Mouse (Mus musculus): ENCODE data around the gene Zfyve26.
"Not testable (repeated sequence)": the region's sequence is repeated elsewhere in the genome, so short reads cannot be mapped to it uniquely, and the experiment has no call there.

The Zfyve26 gene

DNA sequence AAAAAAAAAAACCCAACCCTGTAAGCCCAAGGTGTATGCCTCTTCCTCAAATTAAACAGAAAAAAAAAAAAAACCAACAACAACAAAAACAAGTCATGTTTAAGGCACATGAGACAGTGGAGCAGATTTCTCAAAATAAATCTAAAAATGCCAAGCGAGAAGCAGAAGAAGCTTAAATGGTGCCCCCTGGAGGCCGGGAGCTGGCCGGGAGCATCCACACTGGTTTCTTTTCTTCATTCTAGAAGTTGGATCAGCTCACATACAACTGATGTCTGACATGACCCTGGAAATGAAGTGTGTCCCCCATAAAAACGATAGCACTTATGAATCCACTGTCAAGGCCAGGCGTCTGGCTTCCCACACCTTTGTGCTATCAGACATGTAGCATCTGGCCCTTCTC, 35.1 kb downstream of the Zfyve26 start:
- DNase-seq (ENCODE audit: low read depth, low spot score), result peak; percentile 2

DNA sequence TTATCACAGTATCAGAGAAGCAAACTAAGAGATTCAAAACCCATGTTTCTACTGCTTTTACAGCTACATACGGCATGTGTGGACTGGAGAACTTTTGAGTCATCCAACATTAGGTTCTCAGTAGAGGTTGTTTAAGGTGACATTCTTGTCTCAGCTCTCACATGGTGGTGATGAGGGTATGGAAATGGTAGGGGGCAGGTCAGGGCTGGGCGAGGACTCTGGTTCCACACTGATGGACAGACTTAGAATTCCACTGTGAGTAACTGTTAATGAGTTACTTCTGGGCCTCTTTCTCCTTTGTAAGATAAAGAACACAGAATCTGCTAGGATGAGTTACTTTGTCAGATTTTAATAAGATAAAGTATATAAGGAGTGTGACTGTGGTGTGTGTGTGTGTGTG, 36.0 kb downstream of the Zfyve26 start:
- DNase-seq (ENCODE audit: low read depth, low spot score), result no peak

DNA sequence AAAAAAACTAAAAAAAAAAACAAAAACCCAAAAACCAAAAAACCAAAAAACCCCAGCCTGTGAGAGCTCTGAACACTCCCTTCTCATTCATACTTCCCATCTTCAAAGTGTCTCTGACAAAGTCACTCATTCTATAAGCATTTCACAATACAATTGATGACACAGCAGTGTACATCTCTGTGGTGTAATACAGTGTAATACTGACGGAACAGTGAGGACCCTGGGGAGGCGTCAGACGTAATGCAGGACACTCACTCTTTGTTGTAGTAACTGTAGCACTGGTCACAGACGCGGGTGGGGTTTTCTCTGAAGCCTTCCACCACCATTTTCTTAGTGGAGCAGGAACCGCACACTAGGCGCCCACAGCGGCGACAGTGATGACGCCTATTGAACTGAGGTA, 41.1 kb downstream of the Zfyve26 start:
- DNase-seq (ENCODE audit: low read depth, low spot score), result no peak

DNA sequence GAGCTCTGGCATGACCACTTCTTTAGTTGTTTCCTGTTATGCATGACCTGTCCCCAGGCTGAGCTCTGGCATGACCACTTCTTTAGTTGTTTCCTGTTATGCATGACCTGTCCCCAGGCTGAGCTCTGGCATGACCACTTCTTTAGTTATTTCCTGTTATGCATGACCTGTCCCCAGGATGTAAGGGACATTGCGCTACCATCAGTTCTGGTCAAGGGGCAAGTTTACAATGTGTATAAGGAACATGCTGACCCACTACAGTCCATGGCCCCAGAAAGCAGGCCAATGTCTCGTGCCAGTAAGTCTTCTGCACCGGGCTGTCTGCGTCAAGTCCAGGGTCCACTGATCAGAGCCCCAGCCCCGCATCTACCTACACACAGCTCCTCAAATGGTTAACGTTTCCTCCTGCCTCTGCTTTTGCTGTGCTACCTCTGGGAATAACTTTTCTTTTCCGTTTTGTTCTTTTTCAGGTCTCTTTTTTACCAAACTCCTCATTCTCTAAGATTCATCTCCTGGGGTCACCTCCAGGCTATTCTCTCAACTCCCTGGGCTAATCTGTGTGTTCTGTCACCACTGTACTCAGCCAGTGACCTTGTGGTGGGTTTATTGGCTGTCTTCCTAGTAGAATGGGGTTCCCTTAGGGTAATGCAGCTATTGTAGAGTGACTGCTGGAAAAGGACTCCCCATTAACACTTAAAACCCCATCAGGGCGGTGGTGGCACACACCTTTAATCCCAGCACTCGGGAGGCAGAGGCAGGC, 42.6 kb downstream of the Zfyve26 start:
- no peak for DNase-seq (ENCODE audit: low read depth, low spot score)

DNA sequence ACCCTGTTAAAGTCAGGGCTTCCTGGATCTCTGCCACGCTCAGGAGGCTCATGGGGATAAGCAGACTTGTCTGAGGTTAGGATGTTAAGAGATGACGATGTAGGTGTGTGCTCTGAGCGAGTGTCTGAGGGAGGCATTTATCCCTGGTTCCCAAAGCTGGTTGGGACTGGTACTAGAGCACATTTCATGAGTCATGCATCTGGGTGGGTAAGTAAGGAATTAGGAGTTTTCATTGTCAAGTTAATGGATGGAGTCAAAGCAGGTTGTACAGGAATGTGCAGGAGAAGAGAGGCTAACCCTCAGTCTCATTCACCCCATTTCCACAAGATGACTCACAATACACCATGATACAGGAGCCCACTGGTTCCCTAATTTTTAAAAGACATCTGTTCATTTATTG, 48.0 kb downstream of the Zfyve26 start:
- DNase-seq (ENCODE audit: low read depth, low spot score), result no peak

DNA sequence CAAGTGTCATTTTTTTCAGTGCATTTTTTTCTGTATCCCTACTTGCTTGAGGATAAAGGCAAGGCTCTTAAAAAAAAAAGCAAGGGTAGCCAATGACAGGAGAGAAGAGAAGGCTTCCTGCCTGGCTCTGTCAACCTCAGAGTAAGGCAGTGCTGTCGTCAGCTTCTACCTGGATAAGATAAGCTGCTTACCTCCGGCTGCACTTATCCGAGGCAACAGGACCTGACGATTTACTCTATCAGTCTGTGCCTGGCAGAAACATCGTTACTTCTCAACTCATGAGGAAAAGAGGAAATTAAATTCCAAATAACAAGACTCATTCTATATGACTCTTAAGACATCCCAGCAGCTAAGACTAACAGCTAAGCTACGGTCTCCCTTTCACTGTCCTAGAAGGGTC, 53.2 kb downstream of the Zfyve26 start:
- DNase-seq (ENCODE audit: low read depth, low spot score), result no peak

DNA sequence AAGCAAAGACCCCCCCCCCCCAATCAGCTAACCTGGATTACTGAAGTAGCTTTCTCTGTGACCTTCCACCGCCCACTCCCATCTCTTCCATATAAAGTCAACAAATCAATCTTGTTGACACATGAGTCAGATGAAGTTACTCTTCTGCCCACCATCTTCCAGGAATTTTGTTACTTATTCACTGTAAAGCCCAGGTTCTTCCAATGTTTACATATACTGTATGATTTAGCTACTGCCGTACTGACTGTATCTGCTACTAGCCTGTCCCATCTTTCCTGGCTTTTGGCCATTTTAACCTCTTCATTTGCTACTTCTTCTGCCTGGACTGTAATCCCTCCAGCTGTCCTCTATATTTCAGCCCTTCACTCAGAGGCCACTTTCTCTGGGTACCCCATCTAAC, 54.1 kb downstream of the Zfyve26 start:
- DNase-seq (ENCODE audit: low read depth, low spot score), result no peak

DNA sequence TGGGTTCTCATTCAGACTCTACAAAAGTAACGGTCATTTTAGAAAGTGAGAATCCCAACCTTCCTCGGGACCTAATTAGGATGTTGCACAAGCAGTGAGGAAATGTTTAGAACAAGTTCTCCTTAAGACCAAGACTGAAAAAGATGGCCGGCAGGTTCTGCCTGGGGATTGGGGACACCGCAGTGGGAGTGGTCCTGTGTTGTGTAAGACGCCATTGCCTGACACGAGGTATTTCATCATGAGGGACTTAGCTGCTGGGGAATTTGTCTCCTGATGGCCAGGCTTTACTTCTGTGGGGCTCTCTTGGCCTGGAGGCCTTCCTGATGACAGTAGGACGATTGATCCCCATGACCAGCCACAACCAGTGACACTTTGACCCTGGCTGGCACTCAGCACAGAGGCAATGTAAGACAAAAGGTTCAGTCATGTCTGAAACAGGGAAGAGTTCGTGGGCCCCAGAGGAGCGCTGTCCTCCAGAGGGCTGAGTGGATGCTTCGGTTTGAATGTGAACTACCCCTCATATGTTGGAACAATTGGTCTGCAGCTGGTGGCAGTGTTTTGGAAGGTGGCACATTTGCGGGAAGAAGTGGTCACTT, 60.5 kb downstream of the Zfyve26 start:
- DNase-seq (ENCODE audit: low read depth, low spot score), result no peak

DNA sequence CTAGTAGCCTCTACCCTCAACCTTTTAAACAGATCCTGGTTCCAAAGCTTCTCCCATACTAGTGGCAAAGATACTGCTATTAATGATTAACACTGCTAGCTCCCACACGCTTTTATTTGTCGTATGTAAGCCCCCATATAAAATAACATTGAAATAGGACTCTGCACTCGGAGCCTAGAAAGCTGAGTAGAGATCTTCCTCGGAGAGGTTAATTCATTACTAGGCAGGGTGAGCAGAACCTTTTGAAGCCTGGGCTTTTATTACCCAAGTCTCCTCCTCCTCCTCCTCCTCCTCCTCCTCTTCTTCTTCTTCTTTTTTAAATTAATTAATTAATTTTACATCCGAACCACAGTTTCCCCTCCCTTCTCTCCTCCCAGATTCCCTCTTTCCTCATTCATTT, 78.6 kb downstream of the Zfyve26 start:
- no peak for DNase-seq (ENCODE audit: low read depth, low spot score)

DNA sequence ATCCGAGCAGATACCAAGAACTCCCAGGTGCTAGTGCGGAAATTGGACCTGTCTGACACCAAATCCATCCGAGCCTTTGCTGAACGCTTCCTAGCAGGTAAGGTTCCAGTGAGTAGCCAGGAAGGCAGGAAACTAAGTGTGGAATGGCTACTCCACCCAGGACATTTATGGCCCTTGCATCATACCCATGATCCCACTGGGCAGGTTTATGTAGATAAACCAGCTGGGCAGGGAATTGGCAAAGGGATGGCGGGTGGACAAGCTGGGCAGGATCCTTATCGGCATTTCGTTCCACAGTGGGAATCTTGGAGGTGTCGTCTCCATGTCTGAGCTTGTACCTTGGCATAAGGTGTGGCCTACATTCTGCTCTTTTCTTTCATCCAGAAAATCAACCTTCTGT, 84.7 kb downstream of the Zfyve26 start:
- DNase-seq (ENCODE audit: low read depth, low spot score), result no peak

DNA sequence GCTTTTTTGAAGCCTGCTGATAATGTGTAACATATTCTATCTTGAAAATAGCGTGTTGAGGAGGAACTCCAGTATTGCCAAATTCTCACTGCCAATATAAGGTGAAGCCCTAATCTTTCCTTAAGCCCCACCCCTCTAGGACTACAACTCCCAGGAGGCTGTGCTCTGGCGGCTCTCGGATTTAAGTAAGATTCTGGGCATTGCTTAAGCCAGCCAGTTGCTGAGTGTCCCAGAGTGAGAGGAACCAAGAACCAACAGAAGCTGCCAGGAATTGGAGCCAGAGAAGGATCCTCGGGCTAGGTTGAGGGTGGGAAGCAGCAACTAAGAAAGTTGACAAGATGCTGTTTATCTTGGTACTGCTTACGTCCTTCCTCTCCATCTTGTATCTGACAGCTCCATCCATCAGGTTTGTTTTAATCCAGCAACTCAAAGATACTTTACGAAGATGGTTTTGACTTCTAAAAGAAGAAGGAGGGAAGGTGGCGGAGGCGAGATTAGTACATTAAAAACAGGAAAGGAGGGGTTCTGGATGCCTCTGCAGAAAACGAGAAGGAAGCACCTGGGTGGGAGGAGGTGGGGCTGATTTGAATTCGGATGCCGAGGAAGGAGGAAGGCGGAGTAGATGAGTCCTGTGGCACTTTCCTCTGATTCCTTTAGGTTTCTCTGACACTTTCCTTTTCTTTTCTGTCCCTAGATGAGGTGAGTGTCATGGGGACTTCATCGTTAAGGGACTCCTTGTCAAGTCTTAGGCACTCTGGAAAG, 87.2 kb downstream of the Zfyve26 start, which contains the start of gene Rdh12:
Rdh12 (plus strand) TSS at position 212 of the 762 bp plus-strand sequence.
- no peak for DNase-seq (ENCODE audit: low read depth, low spot score)

DNA sequence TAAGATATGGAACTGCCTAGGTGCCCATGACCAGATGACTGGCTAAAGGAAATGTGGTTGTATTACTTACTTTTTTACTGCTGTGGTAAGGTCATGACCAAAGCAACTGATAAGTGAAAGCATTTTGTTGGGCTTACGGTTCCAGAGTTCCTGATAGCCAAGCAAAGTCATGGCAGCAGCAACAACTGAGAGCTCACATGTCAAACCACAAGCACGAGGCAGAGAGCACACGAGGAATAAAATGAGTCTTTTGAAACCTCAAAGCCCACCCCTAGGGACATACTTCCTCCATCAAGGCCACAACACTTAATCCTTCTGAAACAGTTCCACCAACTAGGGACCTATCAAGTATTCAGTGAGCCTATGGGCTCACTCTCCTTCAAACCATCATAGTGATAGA, 94.2 kb downstream of the Zfyve26 start:
- no peak for DNase-seq (ENCODE audit: low read depth, low spot score)

DNA sequence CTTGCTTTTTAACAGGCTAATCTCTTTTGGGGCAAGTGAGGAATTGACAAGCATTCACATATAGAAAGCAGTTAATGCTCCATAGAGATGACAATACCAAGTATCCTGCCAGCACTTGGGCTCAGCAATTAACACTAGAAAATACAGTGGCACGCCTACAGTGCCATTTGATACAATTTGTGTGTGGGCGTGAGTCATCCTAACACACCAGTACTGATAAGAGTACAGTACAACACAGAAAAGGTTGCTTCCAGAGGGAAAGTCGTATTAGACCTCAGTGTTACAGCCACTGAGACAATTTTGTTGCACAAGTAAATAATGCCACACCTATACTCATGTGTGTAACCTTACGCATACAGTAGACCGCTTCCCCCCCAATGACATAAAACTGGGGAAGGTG, 99.0 kb downstream of the Zfyve26 start:
- no peak for DNase-seq (ENCODE audit: low read depth, low spot score)

DNA sequence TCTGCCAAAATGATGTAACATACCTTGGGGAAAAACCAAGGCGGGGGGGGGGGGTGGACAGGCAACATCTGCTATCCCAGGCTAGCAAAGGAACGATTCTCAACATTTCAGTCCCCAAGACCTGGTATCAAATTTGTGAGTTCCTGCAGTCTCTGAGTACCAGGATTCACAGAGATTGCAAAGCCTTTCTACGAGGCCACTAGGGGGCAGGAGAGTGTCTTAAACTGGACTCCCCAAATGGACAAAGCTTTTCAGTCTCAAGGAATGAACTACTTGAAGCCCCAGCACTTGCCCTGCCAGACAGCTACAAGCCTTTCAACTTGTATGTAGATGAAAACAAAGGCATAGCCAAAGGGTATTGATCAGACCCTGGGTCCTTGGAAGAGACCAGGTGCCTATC, 102.7 kb downstream of the Zfyve26 start:
- no peak for DNase-seq (ENCODE audit: low read depth, low spot score)

DNA sequence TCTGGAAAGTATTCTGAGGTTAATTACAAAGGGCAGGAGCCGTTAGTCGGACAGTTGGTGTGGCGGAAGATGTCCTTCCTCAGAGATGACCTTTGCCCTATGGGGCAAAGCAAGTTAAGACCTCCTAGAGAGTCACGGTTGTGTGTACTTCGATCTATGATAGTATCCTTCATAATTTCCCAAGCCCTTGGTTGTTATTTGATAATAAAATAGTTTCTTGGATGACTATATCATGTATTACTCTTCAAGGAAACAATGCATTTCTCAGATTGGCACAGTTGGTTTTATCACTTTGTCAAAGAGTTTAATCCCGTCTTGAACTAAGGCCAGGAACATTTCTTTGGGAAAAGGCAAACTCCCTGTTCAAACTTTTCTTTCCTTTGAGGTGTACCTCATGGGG, 103.9 kb downstream of the Zfyve26 start, which contains the start of gene Rdh11:
Rdh11 (minus strand) TSS at position 101 of the 400 bp plus-strand sequence.
- no peak for DNase-seq (ENCODE audit: low read depth, low spot score)

DNA sequence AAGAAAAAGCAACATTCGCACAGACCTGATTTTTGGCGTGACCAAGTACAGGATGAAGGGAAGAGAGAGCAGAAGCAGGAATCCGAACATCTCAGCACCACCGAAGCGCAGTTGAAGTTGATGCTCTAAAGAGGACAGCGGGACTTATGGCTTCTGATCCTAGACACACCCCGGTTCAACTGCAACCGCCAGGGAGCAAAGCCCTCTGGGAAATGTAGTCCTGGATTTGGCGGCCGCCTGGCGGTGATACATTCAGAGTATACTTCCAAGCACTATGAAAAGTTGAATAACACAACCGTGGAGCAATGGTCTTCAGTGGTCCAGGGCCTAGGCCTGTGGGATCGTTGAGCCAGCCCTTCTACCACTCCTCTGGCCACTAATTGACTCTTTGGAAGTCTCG, 104.4 kb downstream of the Zfyve26 start:
- peak; percentile 64 for DNase-seq (ENCODE audit: low read depth, low spot score)

DNA sequence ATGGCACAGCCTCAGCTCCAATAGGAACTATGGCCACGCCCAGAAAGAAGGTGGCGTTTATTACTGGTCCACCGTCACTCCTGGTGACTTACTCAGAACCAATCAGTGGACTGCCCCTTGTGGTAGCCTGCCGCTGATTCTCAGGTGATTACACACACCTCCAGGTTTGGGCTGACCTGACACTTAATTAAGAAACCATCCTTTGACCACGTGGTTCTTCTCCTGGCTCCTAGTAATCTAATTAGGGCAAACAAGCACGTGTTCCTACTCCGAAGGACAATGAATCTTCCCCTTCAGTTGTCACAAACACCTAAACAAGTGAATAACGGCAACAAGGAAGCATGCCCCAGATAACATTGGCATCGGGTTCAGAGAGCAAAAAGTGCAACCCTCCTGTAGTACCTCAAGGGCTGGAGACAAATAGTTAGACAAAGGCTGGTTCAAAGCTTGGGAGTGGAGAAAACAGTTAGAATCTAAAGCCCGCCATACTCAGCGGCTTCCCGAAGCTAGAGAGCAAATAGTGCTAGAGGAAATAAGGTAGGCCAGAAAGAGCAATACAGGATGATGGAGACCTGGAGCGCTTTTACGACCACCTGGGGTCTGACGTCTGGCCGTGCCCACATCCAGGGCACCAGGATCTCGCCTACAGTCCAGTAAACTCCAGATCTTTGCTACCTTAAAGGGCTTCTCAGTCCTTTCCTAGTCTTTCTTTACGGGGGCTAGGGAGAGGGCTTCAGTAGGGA, 105.0 kb downstream of the Zfyve26 start:
- DNase-seq (ENCODE audit: low read depth, low spot score), result peak; percentile 77

DNA sequence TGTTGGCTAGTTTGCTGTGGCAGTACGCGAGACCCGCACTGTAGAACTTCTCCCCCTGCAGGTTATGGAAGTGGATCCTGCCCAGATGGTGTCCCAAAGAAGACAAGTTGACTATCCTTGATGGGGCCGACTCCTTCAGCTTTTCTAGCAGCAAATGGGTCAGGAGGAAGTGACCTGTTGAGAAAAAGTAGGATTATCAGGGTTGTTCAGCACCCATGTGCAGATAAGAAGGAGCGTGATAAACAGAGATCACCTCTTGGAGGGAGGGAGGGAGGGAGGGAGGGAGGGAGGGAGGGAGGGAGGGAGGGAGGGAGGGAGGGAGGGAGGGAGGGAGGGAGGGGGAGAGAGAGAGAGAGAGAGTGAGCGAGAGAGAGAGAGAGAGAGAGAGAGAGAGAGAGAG, 110.9 kb downstream of the Zfyve26 start:
- not testable (repeated sequence) for DNase-seq (ENCODE audit: low read depth, low spot score)
